Mouse (Mus musculus): ENCODE results near the gene Ms4a4b.

- no peak for TF ChIP-seq CTCF (IDR thresholded peaks at IDR 0.05; ENCODE audit: borderline replicate concordance, insufficient read depth, low read length)
- no peak for TF ChIP-seq POLR2A (IDR thresholded peaks at IDR 0.05; ENCODE audit: low read depth, low read length)
Measured at GRCm38 (mm10) chr19:11504857-11505256, 61.5 kb downstream of the Ms4a4b start.

All from embryonic fibroblast, embryonic 13.5 days (primary cell).